Mouse (Mus musculus) splenic B cell, adult 2 months (primary cell): Measurements from ENCODE around the gene Gm4756.
"Not testable (repeated sequence)": the region's sequence is repeated elsewhere in the genome, so short reads cannot be mapped to it uniquely, and the experiment has no call there.

Experiments used
- DNase-seq: peaks from one replicate; pipeline ENCODE4 v3.0.0-alpha.2; 2011; ENCODE audit warnings: low read depth, low spot score
- H3K27me3 ChIP-seq: 2 replicates; pipeline ENCODE4 v1.6.1; 2012; ENCODE audit warnings: mild to moderate bottlenecking, low read length, moderate library complexity, mixed read lengths; ENCODE audit not compliant: control insufficient read depth, poor library complexity, insufficient read depth, severe bottlenecking
- H3K36me3 ChIP-seq: 2 replicates; pipeline ENCODE4 v1.6.1; 2012; ENCODE audit warnings: mild to moderate bottlenecking, low read length, moderate library complexity, mixed read lengths; ENCODE audit not compliant: control insufficient read depth, poor library complexity, insufficient read depth, severe bottlenecking

Gm4756 gene

GRCm38 (mm10) chr12:72649611-72650330 lies at the start of gene Gm4756:
Gene Gm4756 (minus strand): TSS chr12:72649661.
- no peak for DNase-seq
- Histone ChIP-seq H3K36me3 (no peaks in the 10 kb centered on the region), H3K27me3 (no peaks in the 10 kb centered on the region)

GRCm38 (mm10) chr12:72694901-72695463 lies 45.5 kb upstream of the Gm4756 start:
- Histone ChIP-seq H3K36me3 (no peaks in the 10 kb centered on the region), H3K27me3 (no peaks in the 10 kb centered on the region)
- DNase-seq, result peak; percentile 1

GRCm38 (mm10) chr12:72694438-72694837 lies 45.0 kb upstream of the Gm4756 start:
- no peak for DNase-seq
- Histone ChIP-seq H3K36me3 (no peaks in the 10 kb centered on the region), H3K27me3 (no peaks in the 10 kb centered on the region)

GRCm38 (mm10) chr12:72693895-72694294 lies 44.4 kb upstream of the Gm4756 start:
- peak; percentile 65 for DNase-seq
- no peaks in the 10 kb centered on the region for H3K36me3 ChIP-seq

GRCm38 (mm10) chr12:72688281-72688680 lies 38.8 kb upstream of the Gm4756 start:
- H3K36me3 ChIP-seq, H3K27me3 ChIP-seq, DNase-seq: not testable (repeated sequence)

More at GRCm38 (mm10) chr12:72693895-72694294, 44.4 kb upstream of the Gm4756 start:
- no peaks in the 10 kb centered on the region for H3K27me3 ChIP-seq

- H3K27me3 ChIP-seq, H3K36me3 ChIP-seq, DNase-seq: not testable (repeated sequence)
Observed at GRCm38 (mm10) chr12:72687741-72688140, 38.3 kb upstream of the Gm4756 start.

- H3K36me3 ChIP-seq, DNase-seq, H3K27me3 ChIP-seq: not testable (repeated sequence)
Observed at GRCm38 (mm10) chr12:72686566-72686965, 37.1 kb upstream of the Gm4756 start.

GRCm38 (mm10) chr12:72683612-72684011 lies 34.2 kb upstream of the Gm4756 start:
- no peak for DNase-seq
- Histone ChIP-seq H3K36me3 (no peaks in the 10 kb centered on the region), H3K27me3 (no peaks in the 10 kb centered on the region)

GRCm38 (mm10) chr12:72682511-72683282 lies 33.2 kb upstream of the Gm4756 start:
- Histone ChIP-seq H3K27me3 (no peaks in the 10 kb centered on the region), H3K36me3 (no peaks in the 10 kb centered on the region)
- DNase-seq, result no peak

- Histone ChIP-seq H3K36me3 (no peaks in the 10 kb centered on the region), H3K27me3 (no peaks in the 10 kb centered on the region)
- no peak for DNase-seq
Observed at GRCm38 (mm10) chr12:72681919-72682318, 32.5 kb upstream of the Gm4756 start.

GRCm38 (mm10) chr12:72679635-72680034 lies 30.2 kb upstream of the Gm4756 start:
- H3K27me3 ChIP-seq, result no peaks in the 10 kb centered on the region
- DNase-seq, result no peak
- no peaks in the 10 kb centered on the region for H3K36me3 ChIP-seq

- Histone ChIP-seq H3K36me3 (no peaks in the 10 kb centered on the region), H3K27me3 (no peaks in the 10 kb centered on the region)
- no peak for DNase-seq
Observed at GRCm38 (mm10) chr12:72674820-72675219, 25.4 kb upstream of the Gm4756 start.

GRCm38 (mm10) chr12:72674079-72674797 lies 24.8 kb upstream of the Gm4756 start:
- Histone ChIP-seq H3K36me3 (no peaks in the 10 kb centered on the region), H3K27me3 (no peaks in the 10 kb centered on the region)
- no peak for DNase-seq

GRCm38 (mm10) chr12:72671516-72672135 lies 22.2 kb upstream of the Gm4756 start:
- no peaks in the 10 kb centered on the region for H3K36me3 ChIP-seq
- no peaks in the 10 kb centered on the region for H3K27me3 ChIP-seq
- no peak for DNase-seq
